Mouse (Mus musculus): ENCODE results near the gene Cnnm2. TPM values are rescaled to one million over a fixed set of nuclear protein-coding genes. Genes with fewer than 3 reads are reported as not detected.

The Cnnm2 gene
- polyA plus RNA-seq, 1 experiment = 15.5 TPM

DNA sequence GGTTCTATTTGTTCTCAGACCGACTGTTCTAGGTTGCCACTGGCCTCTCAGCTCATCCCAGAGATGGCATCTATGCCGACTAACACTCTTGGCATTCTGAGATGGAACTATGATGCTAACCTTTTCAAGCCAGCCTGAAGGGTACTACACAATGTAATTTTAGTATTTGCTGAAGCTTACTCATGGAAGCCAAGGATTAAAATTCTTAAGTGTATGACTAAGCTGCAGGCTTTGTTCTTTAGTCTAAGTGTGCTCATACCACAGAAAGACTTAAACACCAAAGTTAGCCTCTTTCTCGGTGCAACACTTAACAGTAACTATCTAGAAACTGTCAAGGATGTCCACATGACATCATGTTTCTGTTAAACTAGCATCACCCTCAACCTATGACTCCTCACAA is 131.5 kb downstream of the Cnnm2 start:
- no peak for TF ChIP-seq POLR2A (IDR thresholded peaks at IDR 0.05; ENCODE audit: borderline replicate concordance, extremely low read depth, insufficient read depth, insufficient read length, poor library complexity, severe bottlenecking)
- TF ChIP-seq CTCF (IDR thresholded peaks at IDR 0.05; ENCODE audit: borderline replicate concordance, extremely low read depth, insufficient read depth, insufficient read length) = no peak

DNA sequence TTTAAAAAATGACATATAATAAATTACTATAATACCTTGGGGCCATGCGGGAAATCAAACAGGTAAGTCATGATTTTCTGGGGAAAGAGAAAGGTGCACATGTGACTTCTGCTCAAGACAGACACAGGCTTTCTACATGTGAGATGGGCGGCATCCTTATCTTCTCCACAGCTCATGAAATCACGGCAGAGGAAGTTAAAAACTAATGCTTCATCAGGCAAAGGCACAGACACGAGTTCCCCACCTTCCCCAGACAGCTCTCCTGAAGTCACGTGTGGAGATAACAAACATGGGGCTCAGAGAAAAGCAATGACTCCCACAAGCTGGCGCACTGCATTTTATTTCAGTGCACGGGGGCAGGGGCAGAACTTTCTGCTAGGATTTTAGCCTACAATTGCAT is 132.1 kb downstream of the Cnnm2 start:
- TF ChIP-seq CTCF (IDR thresholded peaks at IDR 0.05; ENCODE audit: borderline replicate concordance, extremely low read depth, insufficient read depth, insufficient read length) = no peak
- TF ChIP-seq POLR2A (IDR thresholded peaks at IDR 0.05; ENCODE audit: borderline replicate concordance, extremely low read depth, insufficient read depth, insufficient read length, poor library complexity, severe bottlenecking) = no peak
- no peak for DNase-seq (ENCODE audit: low read depth)

More for the DNA sequence above, 131.5 kb downstream of the Cnnm2 start:
- DNase-seq (ENCODE audit: low read depth) = no peak

DNA sequence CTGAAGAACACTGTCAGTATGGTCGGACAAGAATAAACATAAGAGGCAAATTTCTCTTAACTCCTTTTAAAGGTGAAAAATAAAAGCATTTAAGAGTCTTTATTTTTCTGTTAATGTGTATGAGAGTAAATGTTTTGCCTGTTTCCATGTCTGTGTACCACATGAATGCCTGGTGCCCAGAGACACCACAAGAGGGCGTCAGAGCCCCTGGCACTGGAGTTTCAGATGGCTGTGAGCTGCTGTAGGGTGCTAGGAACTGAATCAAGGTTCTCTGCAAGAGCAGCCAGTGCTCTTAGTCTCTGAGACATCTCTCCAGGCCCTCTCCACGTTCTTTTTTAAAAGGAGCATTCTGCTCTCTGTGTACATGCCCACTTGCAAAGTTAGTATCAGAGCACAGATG is 135.7 kb downstream of the Cnnm2 start:
- no peak for DNase-seq (ENCODE audit: low read depth)
- TF ChIP-seq POLR2A (IDR thresholded peaks at IDR 0.05; ENCODE audit: borderline replicate concordance, extremely low read depth, insufficient read depth, insufficient read length, poor library complexity, severe bottlenecking) (no peak), CTCF (IDR thresholded peaks at IDR 0.05; ENCODE audit: borderline replicate concordance, extremely low read depth, insufficient read depth, insufficient read length) (peak; percentile 16; the same call in 1 of the 2 replicates)

DNA sequence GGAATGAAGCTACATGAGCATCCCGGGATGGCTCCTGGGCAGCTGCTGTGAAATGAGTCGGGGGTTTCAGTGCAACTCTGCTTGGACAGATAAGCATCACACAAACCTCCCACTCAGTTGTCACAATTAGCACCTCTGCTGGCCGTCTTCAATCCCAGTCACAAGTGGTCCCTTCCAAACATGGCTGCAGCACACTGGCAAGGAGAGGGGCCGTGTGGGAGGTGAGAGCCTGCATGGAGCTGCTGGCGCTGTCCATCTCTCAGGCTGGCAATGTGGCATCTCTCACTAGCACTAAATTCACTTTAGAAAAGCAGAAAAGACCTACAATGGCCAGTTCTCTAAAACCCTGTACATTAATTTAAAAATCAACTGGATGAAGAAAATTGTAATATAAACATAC is 136.8 kb downstream of the Cnnm2 start:
- no peak for TF ChIP-seq POLR2A (IDR thresholded peaks at IDR 0.05; ENCODE audit: borderline replicate concordance, extremely low read depth, insufficient read depth, insufficient read length, poor library complexity, severe bottlenecking)
- no peak for TF ChIP-seq CTCF (IDR thresholded peaks at IDR 0.05; ENCODE audit: borderline replicate concordance, extremely low read depth, insufficient read depth, insufficient read length)
- no peak for DNase-seq (ENCODE audit: low read depth)

DNA sequence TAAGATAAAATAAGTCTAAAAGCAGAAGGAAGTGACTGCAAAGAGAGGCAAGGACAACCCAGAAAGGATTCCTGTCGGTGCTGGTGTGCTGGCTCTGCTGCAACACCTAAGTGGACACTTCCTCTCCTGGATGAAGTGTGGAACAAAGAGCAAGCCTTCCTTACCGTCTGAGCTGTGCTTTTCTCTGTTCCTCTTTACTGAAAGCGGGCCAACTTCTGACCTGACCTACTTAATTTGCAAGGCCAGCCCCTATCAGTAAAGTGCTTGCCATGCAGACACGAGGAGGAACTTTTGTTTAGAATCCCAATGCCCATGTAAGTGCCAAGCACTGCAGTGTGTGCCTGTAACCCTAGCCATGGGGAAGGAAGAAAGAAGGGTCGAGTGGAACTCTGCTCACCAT is 137.9 kb downstream of the Cnnm2 start:
- no peak for TF ChIP-seq CTCF (IDR thresholded peaks at IDR 0.05; ENCODE audit: borderline replicate concordance, extremely low read depth, insufficient read depth, insufficient read length)
- TF ChIP-seq POLR2A (IDR thresholded peaks at IDR 0.05; ENCODE audit: borderline replicate concordance, extremely low read depth, insufficient read depth, insufficient read length, poor library complexity, severe bottlenecking) = no peak
- DNase-seq (ENCODE audit: low read depth) = no peak

DNA sequence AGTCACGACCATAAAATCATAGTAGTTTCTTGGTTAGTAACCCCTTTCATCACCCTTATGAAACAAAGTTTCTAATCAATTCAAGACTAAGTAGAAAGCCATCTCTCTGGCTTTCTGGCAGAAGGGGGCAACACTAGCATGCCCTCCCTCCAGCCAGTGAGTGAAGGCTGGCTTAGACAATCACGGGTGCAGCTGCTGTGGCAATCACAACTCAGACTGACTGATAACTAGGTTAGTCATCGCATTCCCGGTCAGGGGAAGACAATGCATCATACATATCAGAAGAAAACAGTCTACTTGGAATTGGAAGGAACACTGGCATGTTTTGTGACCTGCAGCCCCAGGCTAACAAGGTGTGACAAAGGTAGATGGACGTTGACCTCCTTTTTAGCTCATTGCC is 138.5 kb downstream of the Cnnm2 start:
- no peak for DNase-seq (ENCODE audit: low read depth)
- no peak for TF ChIP-seq POLR2A (IDR thresholded peaks at IDR 0.05; ENCODE audit: borderline replicate concordance, extremely low read depth, insufficient read depth, insufficient read length, poor library complexity, severe bottlenecking)

DNA sequence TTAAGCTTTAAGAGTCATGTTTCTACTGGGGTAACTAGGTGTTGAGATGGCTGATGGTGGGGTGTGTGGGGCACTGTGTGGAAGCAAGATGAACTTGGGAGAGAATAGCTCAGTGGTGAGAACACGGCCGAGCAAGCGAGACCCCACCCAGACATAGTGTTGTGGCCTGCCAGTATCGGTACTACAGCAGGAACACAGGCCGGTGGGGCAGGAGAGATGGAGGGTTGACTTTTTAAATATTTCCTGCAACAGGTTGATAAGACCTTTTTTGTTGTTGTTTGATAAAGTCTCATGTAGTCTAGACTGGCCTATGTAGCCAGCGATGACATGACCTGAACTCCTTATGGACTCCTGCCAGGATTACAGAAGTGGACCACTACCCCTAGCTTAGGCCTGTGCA is 139.4 kb downstream of the Cnnm2 start:
- TF ChIP-seq POLR2A (IDR thresholded peaks at IDR 0.05; ENCODE audit: borderline replicate concordance, extremely low read depth, insufficient read depth, insufficient read length, poor library complexity, severe bottlenecking) = no peak
- no peak for TF ChIP-seq CTCF (IDR thresholded peaks at IDR 0.05; ENCODE audit: borderline replicate concordance, extremely low read depth, insufficient read depth, insufficient read length)
- no peak for DNase-seq (ENCODE audit: low read depth)

DNA sequence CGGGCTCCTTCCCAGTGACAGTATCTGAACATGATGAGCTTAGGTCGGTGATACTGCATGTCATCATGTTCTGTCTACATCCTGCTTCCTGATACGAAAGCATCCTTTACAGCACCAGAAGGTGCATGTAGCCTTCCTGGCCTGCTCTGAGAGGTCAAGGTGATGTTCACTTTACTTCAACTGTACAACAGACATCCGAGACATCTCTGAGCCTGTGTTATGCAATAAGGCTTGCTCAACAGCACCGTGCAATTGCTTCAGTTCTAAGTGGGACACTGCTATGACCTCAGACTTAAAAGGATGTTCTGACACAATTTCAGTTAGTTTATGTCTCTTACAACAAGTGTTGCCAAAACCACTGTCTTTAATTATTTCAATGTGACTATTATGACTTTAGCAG is 139.9 kb downstream of the Cnnm2 start:
- DNase-seq (ENCODE audit: low read depth) = no peak
- TF ChIP-seq CTCF (IDR thresholded peaks at IDR 0.05; ENCODE audit: borderline replicate concordance, extremely low read depth, insufficient read depth, insufficient read length) = no peak
- TF ChIP-seq POLR2A (IDR thresholded peaks at IDR 0.05; ENCODE audit: borderline replicate concordance, extremely low read depth, insufficient read depth, insufficient read length, poor library complexity, severe bottlenecking) = no peak

DNA sequence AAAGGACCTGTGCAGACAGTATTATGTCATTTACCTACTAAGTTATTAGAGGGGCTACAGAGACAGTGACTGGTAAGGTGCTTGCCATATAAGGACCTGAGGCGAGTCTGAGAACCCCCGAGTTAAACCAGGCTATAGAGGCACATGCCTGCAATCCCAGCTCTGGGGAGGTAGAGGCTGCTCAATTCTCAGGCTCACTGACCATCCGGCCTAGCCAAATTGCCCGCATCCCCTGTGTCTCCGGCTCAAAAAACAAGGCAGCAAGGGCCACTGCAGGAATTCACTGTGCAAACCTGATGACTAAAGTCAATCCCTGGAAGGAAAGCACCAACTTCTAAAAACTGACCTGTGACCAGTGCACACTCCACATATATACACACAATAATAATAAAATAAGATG is 142.0 kb downstream of the Cnnm2 start:
- TF ChIP-seq CTCF (IDR thresholded peaks at IDR 0.05; ENCODE audit: borderline replicate concordance, extremely low read depth, insufficient read depth, insufficient read length) (no peak), POLR2A (IDR thresholded peaks at IDR 0.05; ENCODE audit: borderline replicate concordance, extremely low read depth, insufficient read depth, insufficient read length, poor library complexity, severe bottlenecking) (no peak)
- no peak for DNase-seq (ENCODE audit: low read depth)

DNA sequence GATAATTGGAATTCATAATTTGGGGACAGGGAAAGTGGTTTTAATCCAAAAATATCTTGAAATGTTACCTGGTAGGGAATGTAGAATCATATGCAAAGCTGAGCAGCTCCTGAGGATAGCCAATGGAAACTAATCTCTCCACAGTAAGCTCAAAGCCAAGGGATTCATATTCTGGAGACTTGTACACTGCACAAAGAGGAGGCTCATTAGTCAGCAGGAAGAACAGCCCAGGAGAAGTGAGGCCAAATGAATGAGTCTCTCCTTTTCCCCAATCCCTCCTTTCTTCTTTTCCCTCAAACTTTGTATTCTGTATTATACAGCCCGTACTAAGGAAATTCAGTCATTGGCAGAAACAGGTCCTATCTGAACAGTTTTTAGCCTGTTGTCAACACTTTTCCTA is 143.5 kb downstream of the Cnnm2 start:
- no peak for DNase-seq (ENCODE audit: low read depth)
- TF ChIP-seq POLR2A (IDR thresholded peaks at IDR 0.05; ENCODE audit: borderline replicate concordance, extremely low read depth, insufficient read depth, insufficient read length, poor library complexity, severe bottlenecking) (no peak), CTCF (IDR thresholded peaks at IDR 0.05; ENCODE audit: borderline replicate concordance, extremely low read depth, insufficient read depth, insufficient read length) (no peak)

DNA sequence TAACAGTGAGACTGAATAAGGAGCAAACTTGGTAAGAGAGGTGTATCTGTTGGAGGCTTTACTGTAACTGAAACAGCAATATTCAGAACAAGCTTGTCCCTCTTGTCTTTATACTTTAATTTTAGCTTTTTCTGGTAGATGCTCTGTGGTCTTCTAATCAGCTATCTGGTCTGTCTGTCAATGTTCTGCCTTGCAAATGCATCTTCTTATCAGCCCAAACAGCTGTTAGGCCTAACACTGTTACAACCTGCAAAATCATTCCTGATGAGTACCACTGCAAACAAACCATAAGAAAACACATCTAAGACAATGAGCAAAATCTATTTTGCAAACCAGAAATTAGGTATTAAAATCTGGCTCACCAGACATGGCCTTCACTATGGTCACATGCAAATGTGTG is 144.0 kb downstream of the Cnnm2 start:
- TF ChIP-seq CTCF (IDR thresholded peaks at IDR 0.05; ENCODE audit: borderline replicate concordance, extremely low read depth, insufficient read depth, insufficient read length) (no peak), POLR2A (IDR thresholded peaks at IDR 0.05; ENCODE audit: borderline replicate concordance, extremely low read depth, insufficient read depth, insufficient read length, poor library complexity, severe bottlenecking) (no peak)
- no peak for DNase-seq (ENCODE audit: low read depth)

DNA sequence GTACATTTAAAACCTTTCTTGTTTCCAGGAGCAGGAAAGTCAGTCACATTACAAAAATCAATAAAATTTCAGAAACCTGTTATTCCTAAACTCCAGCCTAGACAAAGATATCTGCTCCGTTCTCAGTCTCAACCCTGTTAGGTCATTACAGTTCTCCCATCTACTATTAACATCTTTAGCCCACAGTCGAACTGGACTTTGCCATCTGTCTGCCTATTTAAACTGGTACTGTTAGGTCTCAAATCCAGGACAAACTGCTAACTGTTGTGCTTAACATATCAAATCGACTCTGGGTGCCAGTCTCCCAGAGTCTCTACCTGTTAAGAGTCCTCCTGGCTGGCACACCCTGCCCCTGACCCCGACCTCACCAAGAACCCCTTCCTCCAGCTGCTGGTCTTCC is 144.6 kb downstream of the Cnnm2 start:
- TF ChIP-seq CTCF (IDR thresholded peaks at IDR 0.05; ENCODE audit: borderline replicate concordance, extremely low read depth, insufficient read depth, insufficient read length) (no peak), POLR2A (IDR thresholded peaks at IDR 0.05; ENCODE audit: borderline replicate concordance, extremely low read depth, insufficient read depth, insufficient read length, poor library complexity, severe bottlenecking) (no peak)
- no peak for DNase-seq (ENCODE audit: low read depth)

DNA sequence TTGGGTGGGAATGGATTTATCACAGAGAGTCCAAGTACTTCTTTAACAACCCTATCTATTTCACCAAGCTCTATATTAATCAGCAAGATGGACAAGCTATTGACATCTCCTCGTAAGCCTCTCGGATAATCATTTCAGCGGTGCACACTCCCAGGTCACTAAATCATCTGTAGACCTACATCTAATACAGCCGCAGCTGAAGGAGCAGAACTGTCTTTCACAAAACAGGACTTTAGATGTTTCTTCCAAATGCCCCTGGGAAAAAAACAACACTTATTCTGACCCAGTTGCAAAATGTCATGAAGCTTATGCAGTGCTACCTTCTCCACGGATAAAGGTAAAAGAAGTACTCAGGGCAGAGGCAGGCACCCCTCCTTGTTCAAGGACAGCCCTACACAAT is 146.8 kb downstream of the Cnnm2 start:
- no peak for TF ChIP-seq CTCF (IDR thresholded peaks at IDR 0.05; ENCODE audit: borderline replicate concordance, extremely low read depth, insufficient read depth, insufficient read length)
- TF ChIP-seq POLR2A (IDR thresholded peaks at IDR 0.05; ENCODE audit: borderline replicate concordance, extremely low read depth, insufficient read depth, insufficient read length, poor library complexity, severe bottlenecking) = no peak
- no peak for DNase-seq (ENCODE audit: low read depth)
